Mouse (Mus musculus): ENCODE data around the gene Gm13040. TPM values are rescaled to one million over a fixed set of nuclear protein-coding genes. Genes with fewer than 3 reads are reported as not detected.
"Not testable (repeated sequence)": the region's sequence is repeated elsewhere in the genome, so short reads cannot be mapped to it uniquely, and the experiment has no call there.

Gm13040 gene
- not detected in 2 replicates for polyA plus RNA-seq (2012; rRNA removed)

DNA sequence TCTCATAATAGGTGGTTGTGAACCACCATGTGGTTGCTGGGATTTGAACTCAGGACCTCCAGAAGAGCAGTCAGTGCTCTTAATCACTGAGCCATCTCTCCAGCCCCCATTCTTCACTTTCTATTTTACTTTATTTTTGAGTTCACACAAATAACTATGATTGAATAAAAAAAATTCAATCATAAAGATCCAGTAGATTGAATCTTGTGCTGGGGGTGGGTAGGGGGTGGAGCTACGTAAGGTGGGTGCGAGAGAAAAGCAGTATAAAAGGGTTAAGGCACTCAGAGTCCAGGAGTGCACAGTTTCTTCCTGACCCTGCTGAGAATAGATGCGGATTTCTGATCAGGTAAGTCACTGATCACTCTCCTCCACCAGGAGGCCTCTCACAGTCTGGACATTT lies at the start of gene Gm13040:
TSS of gene Gm13040 (plus strand) at position 301 of the 400 bp plus-strand sequence.
- not testable (repeated sequence) for H3K36me3 ChIP-seq (ENCODE audit: control insufficient read depth, insufficient read depth, low read length); H3K27ac ChIP-seq (ENCODE audit: control insufficient read depth, insufficient read depth, low read depth, low read length); H3K4me1 ChIP-seq (ENCODE audit: control insufficient read depth, insufficient read depth, low read length); H3K4me3 ChIP-seq (ENCODE audit: control insufficient read depth, low read depth, low read length); H3K27me3 ChIP-seq (ENCODE audit: control insufficient read depth, insufficient read depth, low read length)

DNA sequence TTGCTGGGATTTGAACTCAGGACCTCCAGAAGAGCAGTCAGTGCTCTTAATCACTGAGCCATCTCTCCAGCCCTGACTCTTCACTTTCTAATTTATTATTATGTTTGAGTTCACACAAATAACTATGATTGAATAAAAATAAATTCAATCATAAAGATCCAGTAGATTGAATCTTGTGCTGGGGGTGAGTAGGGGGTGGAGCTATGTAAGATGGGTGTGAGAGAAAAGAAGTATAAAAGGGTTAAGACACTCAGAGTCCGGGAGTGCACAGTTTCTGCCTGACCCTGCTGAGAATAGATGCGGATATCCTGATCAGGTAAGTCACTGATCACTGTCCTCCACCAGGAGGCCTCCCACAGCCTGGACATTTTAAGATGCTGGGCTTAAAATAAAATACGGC lies 24.7 kb upstream of the Gm13040 start, which contains the start of gene Gm13043:
TSS of gene Gm13043 (plus strand) at position 301 of the 400 bp plus-strand sequence.
- Histone ChIP-seq H3K27ac (ENCODE audit: control insufficient read depth, insufficient read depth, low read depth, low read length) (no peak within 1 kb of the TSS), H3K4me3 (ENCODE audit: control insufficient read depth, low read depth, low read length) (no peak within 1 kb of the TSS), H3K27me3 (ENCODE audit: control insufficient read depth, insufficient read depth, low read length) (no peaks in the 10 kb centered on the region), H3K36me3 (ENCODE audit: control insufficient read depth, insufficient read depth, low read length) (no peaks in the 10 kb centered on the region), H3K4me1 (ENCODE audit: control insufficient read depth, insufficient read depth, low read length) (no peaks in the 10 kb centered on the region)
- TF ChIP-seq CTCF (IDR thresholded peaks at IDR 0.05; ENCODE audit: control insufficient read depth, insufficient read depth, insufficient replicate concordance, low read depth, low read length) (no peak), POLR2A (IDR thresholded peaks at IDR 0.05; ENCODE audit: control insufficient read depth, low read depth, low read length) (no peak)

DNA sequence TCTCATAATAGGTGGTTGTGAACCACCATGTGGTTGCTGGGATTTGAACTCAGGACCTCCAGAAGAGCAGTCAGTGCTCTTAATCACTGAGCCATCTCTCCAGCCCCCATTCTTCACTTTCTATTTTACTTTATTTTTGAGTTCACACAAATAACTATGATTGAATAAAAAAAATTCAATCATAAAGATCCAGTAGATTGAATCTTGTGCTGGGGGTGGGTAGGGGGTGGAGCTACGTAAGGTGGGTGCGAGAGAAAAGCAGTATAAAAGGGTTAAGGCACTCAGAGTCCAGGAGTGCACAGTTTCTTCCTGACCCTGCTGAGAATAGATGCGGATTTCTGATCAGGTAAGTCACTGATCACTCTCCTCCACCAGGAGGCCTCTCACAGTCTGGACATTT lies 15.6 kb downstream of the Gm13040 start, which contains the start of the genes BC080695 and Gm13057:
TSS of gene BC080695 (plus strand) at position 301 of the 400 bp plus-strand sequence.
TSS of gene Gm13057 (plus strand) at position 310 of the 400 bp plus-strand sequence.
- not testable (repeated sequence) for H3K27me3 ChIP-seq (ENCODE audit: control insufficient read depth, insufficient read depth, low read length); H3K27ac ChIP-seq (ENCODE audit: control insufficient read depth, insufficient read depth, low read depth, low read length); H3K4me1 ChIP-seq (ENCODE audit: control insufficient read depth, insufficient read depth, low read length); H3K4me3 ChIP-seq (ENCODE audit: control insufficient read depth, low read depth, low read length); H3K36me3 ChIP-seq (ENCODE audit: control insufficient read depth, insufficient read depth, low read length)

Other genes starting within 250 kb of the Gm13040 start
- gene Pdpn, start 236.4 kb upstream of the Gm13040 start, polyA plus RNA-seq (2012; rRNA removed), result 1.3 and 2.0 TPM in 2 replicates
- 0.31 and 0.35 TPM in 2 replicates for gene Lrrc38, start 186.2 kb upstream of the Gm13040 start, polyA plus RNA-seq (2012; rRNA removed)
- gene Pramel1, start 141.5 kb upstream of the Gm13040 start, polyA plus RNA-seq (2012; rRNA removed), result 9.3 and 12.3 TPM in 2 replicates
- 9.8 and 10.3 TPM in 2 replicates for gene Pramef8, start 123.5 kb upstream of the Gm13040 start, polyA plus RNA-seq (2012; rRNA removed)
- 0.07 and 0.15 TPM in 2 replicates for gene Oog4, start 85.6 kb upstream of the Gm13040 start, polyA plus RNA-seq (2012; rRNA removed)
- gene Gm13043, start 24.6 kb upstream of the Gm13040 start, polyA plus RNA-seq (2012; rRNA removed), result not detected in 2 replicates
- gene BC080695, start 15.7 kb downstream of the Gm13040 start, polyA plus RNA-seq (2012; rRNA removed), result not detected in 2 replicates
- not detected in 2 replicates for gene Gm13057, start 15.8 kb downstream of the Gm13040 start, polyA plus RNA-seq (2012; rRNA removed)
- not detected in 2 replicates for gene Gm13083, start 79.0 kb downstream of the Gm13040 start, polyA plus RNA-seq (2012; rRNA removed)
- not detected in 2 replicates for gene Gm13088, start 121.3 kb downstream of the Gm13040 start, polyA plus RNA-seq (2012; rRNA removed)
- not detected in 2 replicates for gene Gm13089, start 166.8 kb downstream of the Gm13040 start, polyA plus RNA-seq (2012; rRNA removed)
- gene Gm13078, start 183.5 kb downstream of the Gm13040 start, polyA plus RNA-seq (2012; rRNA removed), result not detected in 2 replicates

All from testis, adult 2 months (tissue).